ENCODE assay signal across 8 mouse cellular contexts in genomic region chr12:93928541-93929238, GRCm38 (mm10).
DNase-seq lines count a peak whose midpoint lies in the region; ATAC-seq lines count a peak whose summit lies in the region.
"Not testable (repeated sequence)": the region's sequence is repeated elsewhere in the genome, so short reads cannot be mapped to it uniquely, and the experiment has no call there.

No protein-coding gene starts in this region.

- H3K27ac ChIP-seq in heart, embryonic 11.5 days (ENCODE audit: low read depth, low read length); hindbrain, embryonic 14.5 days; kidney, embryonic 15.5 days; liver, embryonic 13.5 days; neural tube, embryonic 11.5 days (ENCODE audit: low read depth, low read length): not testable (repeated sequence)

- not testable (repeated sequence) for H3K27me3 ChIP-seq in heart, embryonic 11.5 days (ENCODE audit: control insufficient read depth, insufficient read depth, low read length); hindbrain, embryonic 14.5 days (ENCODE audit: control insufficient read depth, insufficient read depth, low read length); kidney, embryonic 15.5 days; liver, embryonic 13.5 days; neural tube, embryonic 11.5 days (ENCODE audit: control insufficient read depth, insufficient read depth, low read length)

- H3K4me3 ChIP-seq in heart, embryonic 11.5 days (ENCODE audit: low read depth, low read length); hindbrain, embryonic 14.5 days (replicated peaks; ENCODE audit: low read length); kidney, embryonic 15.5 days (replicated peaks); liver, embryonic 13.5 days (replicated peaks); neural tube, embryonic 11.5 days (ENCODE audit: low read depth, low read length): not testable (repeated sequence)

- not testable (repeated sequence) for H3K9me3 ChIP-seq in heart, embryonic 11.5 days (replicated peaks; ENCODE audit: control insufficient read depth, low read length); hindbrain, embryonic 14.5 days (ENCODE audit: control insufficient read depth, low read length); kidney, embryonic 15.5 days (replicated peaks); liver, embryonic 13.5 days (replicated peaks); neural tube, embryonic 11.5 days (ENCODE audit: control insufficient read depth, low read length)

- DNase-seq in hindbrain, embryonic 14.5 days (ENCODE audit: low spot score); liver, embryonic 13.5 days; neural tube, embryonic 11.5 days (ENCODE audit: low spot score): not testable (repeated sequence)

- WGBS in heart, embryonic 11.5 days (ENCODE audit: insufficient replicate concordance): 100% methylated on average over 1 of the region's 27 CpGs
- 43% methylated on average over 1 of the region's 27 CpGs for WGBS in hindbrain, embryonic 14.5 days
- WGBS in kidney, embryonic 15.5 days: 85% methylated on average over 1 of the region's 27 CpGs
- 50% methylated on average over 1 of the region's 27 CpGs for WGBS in liver, embryonic 13.5 days (ENCODE audit: insufficient replicate concordance)
- WGBS in neural tube, embryonic 11.5 days: 100% methylated on average over 1 of the region's 27 CpGs

- H3K4me2 ChIP-seq in heart, embryonic 11.5 days; hindbrain, embryonic 14.5 days (replicated peaks); kidney, embryonic 15.5 days; liver, embryonic 13.5 days; neural tube, embryonic 11.5 days (ENCODE audit: low read depth): not testable (repeated sequence)

- not testable (repeated sequence) for H3K4me1 ChIP-seq in heart, embryonic 11.5 days (ENCODE audit: control insufficient read depth, insufficient read depth, low read length); hindbrain, embryonic 14.5 days (replicated peaks; ENCODE audit: control insufficient read depth, insufficient read depth, low read length); kidney, embryonic 15.5 days; liver, embryonic 13.5 days (replicated peaks); neural tube, embryonic 11.5 days (ENCODE audit: control insufficient read depth, insufficient read depth, low read length)

- H3K36me3 ChIP-seq in heart, embryonic 11.5 days (ENCODE audit: control insufficient read depth, insufficient read depth, low read length); hindbrain, embryonic 14.5 days (replicated peaks; ENCODE audit: control insufficient read depth, insufficient read depth); kidney, embryonic 15.5 days; liver, embryonic 13.5 days; neural tube, embryonic 11.5 days (ENCODE audit: control insufficient read depth, insufficient read depth, low read length): not testable (repeated sequence)

- peak; percentile 54 for ATAC-seq in CD4-positive, CD25-positive, alpha-beta regulatory T cell, adult 4 months
- ATAC-seq in erythroid progenitor cell, adult 5-6 weeks (replicated peaks; ENCODE audit: low FRiP score, poor library complexity, severe bottlenecking): peak; percentile 89
- ATAC-seq in heart, embryonic 11.5 days (replicated peaks; ENCODE audit: insufficient number of reproducible peaks, low FRiP score, low TSS enrichment): peak; percentile 39; the same call in 1 of the 2 replicates
- ATAC-seq in hindbrain, embryonic 14.5 days (ENCODE audit: low FRiP score): peak; percentile 70; the same call in 1 of the 2 replicates
- peak; percentile 85 for ATAC-seq in kidney, embryonic 15.5 days (replicated peaks; ENCODE audit: low FRiP score)
- ATAC-seq in liver, embryonic 13.5 days (ENCODE audit: low read depth): peak; percentile 85
- ATAC-seq in megakaryocyte progenitor cell, adult 5-6 weeks (replicated peaks; ENCODE audit: poor library complexity): peak; percentile 70
- peak; percentile 27; the same call in 1 of the 2 replicates for ATAC-seq in neural tube, embryonic 11.5 days (ENCODE audit: insufficient read depth, low FRiP score, low TSS enrichment)

- H3K9ac ChIP-seq in heart, embryonic 11.5 days (ENCODE audit: low read depth, low read length); hindbrain, embryonic 14.5 days; kidney, embryonic 15.5 days; liver, embryonic 13.5 days; neural tube, embryonic 11.5 days (ENCODE audit: low read length): not testable (repeated sequence)

Comparison
In these comparisons a context has a peak if more than half of its experiments do, and no peak if none do; other contexts are left out.
1. ATAC-seq: peak in every context shown above with its lines; median percentile 89 in erythroid progenitor cell, adult 5-6 weeks; 85 in kidney, embryonic 15.5 days; 85 in liver, embryonic 13.5 days; 70 in hindbrain, embryonic 14.5 days; 70 in megakaryocyte progenitor cell, adult 5-6 weeks; 54 in CD4-positive, CD25-positive, alpha-beta regulatory T cell, adult 4 months; 39 in heart, embryonic 11.5 days; 27 in neural tube, embryonic 11.5 days.